Mouse (Mus musculus) layer of hippocampus, adult 18-20 months (tissue): ENCODE measurements around the gene Ace. TPM values are rescaled to one million over a fixed set of nuclear protein-coding genes. Genes with fewer than 3 reads are reported as not detected.
A peak's percentile ranks its signal among the peaks of the same experiment; 100 is the strongest.

Source experiments
- DNase-seq, 2 experiments: peaks; one replicate each; pipeline ENCODE4 v3.0.0; 2022; ENCODE audit warnings: low spot score in 2 of 2
- total RNA-seq, 2 experiments: library from RNA; stranded (reverse); gene quantifications; 2 replicates each; pipeline ENCODE4 v1.2.3; 2021

The Ace gene
- total RNA-seq, 2 experiments from 2014 or later, result 6.0 to 9.2 TPM

DNA sequence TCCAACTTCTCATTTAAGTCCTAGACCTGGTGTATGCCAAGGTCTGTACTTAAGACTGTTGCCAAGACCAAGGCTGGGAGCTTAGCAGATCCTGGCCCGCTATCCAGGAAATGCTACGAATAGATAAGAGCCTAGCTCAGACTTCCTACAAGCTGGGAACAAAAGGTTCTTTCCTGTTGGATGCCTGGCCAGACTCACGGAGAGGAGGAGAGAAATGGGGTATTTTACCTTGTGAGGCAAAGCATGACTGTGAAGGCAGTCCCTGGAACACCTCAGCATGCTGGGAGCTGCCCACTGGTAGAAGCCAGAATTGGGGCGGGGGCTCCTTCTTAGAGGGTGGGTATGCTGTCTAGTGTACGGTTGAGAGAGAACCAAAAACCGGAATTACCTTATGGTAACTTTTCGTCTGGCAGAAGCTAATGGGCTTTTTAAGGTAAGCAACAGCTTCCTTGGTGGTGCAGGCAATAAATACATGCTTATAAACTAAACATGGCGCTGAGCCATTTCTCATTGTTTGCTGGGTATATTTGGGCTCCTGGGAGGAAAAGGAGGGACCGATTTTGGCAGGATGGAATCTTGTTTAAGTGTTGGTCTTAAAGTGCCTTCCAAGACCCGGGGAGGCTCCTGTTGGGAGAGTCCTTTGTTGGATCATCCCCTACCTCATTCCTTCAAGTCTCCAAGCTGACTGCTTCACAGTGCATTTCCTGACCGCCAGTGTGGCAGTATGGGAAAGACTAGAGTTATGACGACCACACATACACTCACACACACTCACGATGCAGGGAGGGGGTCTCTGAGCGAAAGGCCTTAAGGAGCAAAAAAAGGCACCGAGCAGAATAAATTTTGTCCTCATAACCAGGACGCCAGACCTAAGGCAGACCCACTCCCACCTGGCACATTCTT lies 22.7 kb upstream of the Ace start:
- DNase-seq, result no peak

DNA sequence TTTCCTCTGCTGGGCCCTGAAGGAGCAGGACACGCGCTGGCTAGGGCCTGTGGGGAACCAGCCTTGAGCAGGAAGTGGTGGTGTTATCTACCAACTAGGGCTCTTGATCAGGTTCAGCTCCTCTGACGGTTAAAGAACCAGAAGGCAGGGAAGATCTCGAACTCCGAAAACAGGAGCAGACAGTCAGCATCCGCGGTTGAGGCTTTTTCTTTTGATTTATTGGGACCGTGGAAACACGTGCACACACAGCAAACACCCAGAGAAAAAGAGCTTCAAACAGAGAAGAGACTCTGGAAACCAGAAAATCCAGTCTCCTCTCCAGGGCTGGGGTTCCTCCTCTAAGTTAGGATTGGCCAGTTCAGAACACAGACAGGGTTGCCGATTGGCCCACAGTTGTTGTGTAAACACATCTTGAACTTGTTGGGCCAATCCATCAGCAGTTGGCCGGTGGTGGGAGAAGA lies 21.0 kb upstream of the Ace start:
- DNase-seq, result no peak

DNA sequence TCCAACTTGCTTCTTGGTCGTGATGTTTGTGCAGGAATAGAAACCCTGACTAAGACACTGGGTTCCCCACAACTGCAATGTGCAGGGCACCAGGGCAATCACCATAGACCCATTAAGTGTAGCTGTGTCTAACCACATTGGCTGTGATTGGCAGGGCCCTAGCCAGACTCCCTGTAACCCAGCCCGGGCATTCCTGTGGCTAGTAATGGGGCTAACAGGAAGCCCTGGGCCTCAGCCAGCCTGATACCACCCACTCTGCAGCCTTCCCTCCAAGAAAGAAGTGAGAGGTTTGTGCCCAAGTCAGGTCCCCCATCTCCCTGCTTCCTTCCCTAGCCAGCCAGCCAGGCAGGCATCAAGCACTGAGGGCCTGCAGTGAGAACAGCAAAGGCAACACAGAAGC lies 19.5 kb upstream of the Ace start:
- DNase-seq, result no peak

GRCm38 (mm10) chr11:105950519-105950918 lies 17.2 kb upstream of the Ace start:
- DNase-seq, result no peak

DNA sequence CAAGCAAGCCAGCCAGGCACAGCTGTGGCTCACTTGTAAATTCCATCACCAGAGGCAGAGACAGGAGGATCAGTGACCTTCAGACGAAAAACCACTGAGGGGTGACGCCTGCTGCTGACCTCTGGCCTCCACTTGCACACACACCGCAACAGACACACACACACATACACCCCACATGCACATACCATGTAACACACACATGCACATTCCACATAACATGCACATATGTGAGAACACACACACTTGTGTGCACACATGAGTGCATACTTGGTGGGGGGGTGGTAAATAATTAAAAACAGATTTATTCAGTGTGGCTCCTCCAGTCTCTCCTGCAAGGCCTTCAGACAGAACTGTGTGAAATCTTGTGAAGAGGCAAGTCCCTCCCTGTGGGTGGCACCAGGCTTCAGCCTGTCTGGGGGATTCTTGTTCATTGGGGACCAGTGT lies 16.1 kb upstream of the Ace start:
- DNase-seq, result no peak

DNA sequence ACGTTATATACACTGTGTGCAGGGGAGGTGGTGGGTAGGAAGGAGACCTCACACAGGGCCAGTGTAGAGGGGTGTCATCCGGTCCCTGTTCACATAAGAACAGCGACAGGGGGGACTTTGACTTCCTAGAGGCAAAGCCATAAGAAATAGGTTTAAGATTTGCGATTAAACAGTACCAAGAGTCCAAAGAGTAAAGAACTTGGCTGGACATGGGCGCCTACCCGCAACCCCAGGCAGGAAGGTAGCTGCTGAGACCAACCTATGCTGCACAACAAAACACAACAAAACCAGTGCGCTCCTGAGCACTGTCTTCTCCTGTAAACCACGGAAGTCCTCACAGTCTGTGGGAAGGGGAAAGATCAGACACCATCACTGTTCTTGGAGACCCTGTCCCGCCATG lies 15.6 kb upstream of the Ace start:
- DNase-seq, result no peak

DNA sequence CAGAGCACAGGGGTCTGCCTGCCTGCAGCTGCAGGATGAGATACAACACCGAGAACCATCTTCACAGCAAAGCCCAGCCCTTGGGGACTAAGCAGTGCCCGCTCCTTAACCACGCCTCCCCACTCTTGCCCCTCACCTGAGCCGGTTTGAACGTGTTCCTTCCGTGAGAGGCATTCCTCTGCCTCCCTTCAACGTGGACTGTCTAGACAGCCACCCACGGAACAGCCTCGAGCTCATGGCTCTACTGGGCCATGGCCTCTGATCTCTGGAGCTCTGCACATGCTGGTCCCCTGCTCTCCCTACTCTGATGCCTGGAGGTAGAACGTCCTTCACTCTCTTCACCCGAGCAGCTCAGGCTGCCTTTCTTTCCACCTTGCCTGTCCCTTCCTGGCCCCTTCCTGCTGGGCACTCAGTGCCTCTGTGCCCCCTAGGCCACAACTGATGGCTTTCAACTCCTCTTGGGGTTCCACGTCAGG lies 14.8 kb upstream of the Ace start, which contains the start of gene Cyb561:
TSS of gene Cyb561 (minus strand) at position 426 of the 476 bp plus-strand sequence.
- DNase-seq, result no peak

GRCm38 (mm10) chr11:105953402-105953801 lies 14.3 kb upstream of the Ace start:
- DNase-seq, result no peak

DNA sequence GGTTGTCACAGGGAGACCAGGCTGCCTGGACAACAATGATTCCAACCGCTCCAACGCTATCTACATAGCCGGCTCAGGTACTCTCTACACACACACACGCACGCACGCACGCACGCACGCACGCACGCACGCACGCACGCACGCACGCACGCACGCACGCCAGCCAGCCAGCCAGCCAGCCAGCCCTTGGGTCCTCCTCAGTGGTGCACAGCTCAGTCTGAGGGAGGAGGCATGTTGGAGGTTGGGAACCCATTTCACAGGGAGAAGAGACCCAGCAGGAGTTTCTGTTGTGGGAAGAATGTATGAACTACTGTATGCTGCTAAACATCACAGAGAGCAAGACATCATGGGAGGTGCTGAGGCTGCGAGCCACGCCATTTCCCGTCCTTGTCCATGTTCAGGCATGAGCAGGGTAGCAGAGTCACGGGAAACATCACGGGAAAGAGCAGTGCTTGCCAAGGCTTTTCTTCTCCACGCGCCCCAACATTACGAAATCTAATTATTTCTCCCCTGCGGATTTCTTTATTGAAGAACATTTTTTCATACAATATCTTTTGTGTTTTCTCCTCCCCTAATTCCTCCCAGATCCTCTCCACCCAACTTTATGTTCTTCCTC lies 11.8 kb upstream of the Ace start:
- no peak for DNase-seq

- DNase-seq, result no peak
These were observed 10.2 kb upstream of the Ace start for GRCm38 (mm10) chr11:105957501-105957900.

DNA sequence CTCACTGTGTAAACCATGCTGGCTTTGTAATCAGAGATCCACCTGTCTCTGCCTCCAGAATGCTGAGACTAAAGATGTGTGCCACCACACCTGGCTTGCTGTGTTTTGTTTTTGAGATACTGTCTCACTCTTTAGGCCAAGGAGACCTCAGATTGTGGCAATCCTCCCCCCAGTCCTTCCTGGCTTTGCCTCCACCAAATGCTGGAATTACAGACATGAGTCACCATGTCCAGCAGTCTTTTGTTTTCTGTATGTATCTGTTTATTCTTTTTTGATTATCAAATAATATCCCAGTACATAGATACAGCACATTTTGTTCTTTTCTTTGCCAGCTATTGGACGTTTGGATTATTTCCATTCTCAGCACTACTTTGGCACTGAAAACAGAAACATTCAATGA lies 9.2 kb upstream of the Ace start:
- no peak for DNase-seq

DNA sequence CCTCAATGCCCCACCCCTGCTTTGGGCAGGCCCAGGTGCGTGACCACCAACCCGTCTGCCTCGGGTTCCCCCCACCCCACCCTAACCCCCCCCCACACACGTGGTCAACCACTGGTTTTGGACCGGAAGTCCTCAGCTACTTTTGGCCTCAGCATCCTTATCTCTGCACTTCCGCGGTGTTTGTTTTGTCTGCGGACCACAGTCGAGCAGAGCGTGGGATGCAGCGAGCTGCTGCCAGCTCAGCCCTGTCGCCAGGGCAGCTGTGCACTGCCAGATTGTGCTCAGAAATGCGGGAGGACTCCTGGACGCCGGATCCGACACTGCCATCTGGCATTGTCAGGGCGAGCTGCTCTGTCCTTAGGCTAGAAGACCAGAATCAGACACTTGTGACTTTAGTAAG lies 8.4 kb upstream of the Ace start:
- DNase-seq, result peak; percentile 25 to 39

GRCm38 (mm10) chr11:105964691-105965090 lies 3.1 kb upstream of the Ace start:
- DNase-seq, result no peak

GRCm38 (mm10) chr11:105966288-105966687 lies 1.5 kb upstream of the Ace start:
- no peak for DNase-seq

DNA sequence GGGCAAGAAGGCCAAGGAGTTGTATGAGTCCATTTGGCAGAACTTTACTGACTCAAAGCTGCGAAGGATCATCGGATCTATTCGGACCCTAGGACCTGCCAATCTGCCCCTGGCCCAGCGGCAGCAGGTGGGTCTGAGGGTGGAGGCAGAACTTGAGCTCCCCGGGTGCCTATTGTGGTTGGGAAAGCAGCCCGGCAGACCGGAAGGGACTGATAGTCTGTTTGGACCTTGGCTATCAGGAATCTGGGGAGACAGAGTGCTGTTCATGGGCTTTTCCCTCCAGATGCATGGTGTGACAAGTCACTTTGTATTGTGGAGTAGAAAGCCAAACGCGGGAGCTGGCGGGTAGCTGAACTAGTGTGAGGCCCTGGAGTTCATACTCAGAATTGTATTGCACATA lies 1.2 kb downstream of the Ace start:
- DNase-seq, result no peak

DNA sequence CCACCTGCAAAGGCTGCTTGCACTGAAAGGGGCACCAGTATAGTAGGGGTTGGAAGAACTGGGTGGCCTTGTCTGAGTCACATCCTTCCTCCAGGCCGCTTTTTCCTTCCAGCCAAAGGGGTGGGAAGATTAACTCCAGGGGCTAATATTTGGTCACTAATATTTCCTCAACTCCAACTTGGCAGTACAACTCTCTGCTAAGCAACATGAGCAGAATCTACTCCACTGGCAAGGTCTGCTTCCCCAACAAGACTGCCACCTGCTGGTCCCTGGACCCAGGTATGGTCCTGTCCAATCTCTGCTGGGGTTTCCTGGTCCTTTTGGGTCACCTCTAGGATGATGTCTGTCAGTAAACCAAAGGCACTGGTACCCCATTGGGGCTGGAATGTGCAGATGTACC lies 1.8 kb downstream of the Ace start:
- peak in 1 of 2 experiments; percentile 22 for DNase-seq

DNA sequence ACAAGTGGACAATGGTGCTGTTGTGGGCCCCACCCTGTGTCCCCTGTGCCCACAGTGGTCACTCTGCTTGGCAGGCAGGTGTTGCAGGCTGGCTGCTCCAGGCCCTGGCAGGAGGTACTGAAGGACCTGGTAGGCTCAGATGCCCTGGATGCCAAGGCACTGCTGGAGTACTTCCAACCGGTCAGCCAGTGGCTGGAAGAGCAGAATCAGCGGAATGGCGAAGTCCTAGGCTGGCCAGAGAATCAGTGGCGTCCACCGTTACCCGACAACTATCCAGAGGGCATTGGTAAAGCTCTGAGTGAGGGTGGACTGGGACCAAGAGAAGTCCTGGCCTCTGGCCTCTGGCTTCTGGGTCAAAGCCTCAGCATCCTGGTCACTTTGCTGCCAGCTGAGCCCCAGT lies 6.8 kb downstream of the Ace start:
- no peak for DNase-seq

GRCm38 (mm10) chr11:105975050-105975449 lies 7.3 kb downstream of the Ace start:
- DNase-seq, result no peak

- DNase-seq, result no peak
These were observed 7.9 kb downstream of the Ace start for GRCm38 (mm10) chr11:105975636-105976035.

GRCm38 (mm10) chr11:105978232-105978631 lies 10.5 kb downstream of the Ace start:
- no peak for DNase-seq

GRCm38 (mm10) chr11:105978634-105979033 lies 10.9 kb downstream of the Ace start:
- no peak for DNase-seq

DNA sequence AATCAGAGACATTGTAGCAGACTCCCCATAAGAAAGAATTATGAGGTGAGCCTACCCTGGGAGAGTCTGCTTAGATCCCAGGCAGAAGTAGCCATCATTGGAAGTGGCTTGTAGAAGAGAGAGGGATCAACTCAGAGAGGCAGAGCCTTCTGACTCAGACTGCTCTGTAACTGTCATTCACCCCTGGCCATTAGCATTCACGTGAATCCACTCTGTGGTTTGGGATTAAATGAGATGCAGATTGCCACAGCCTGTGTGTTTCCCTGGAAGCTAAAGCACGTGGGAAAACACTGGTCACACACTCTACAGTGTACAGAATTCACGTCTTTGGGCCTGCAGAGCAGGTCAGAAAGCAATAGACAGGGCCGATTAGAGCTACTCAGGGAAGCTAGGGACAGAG lies 16.7 kb downstream of the Ace start:
- no peak for DNase-seq
